Mouse (Mus musculus) heart, embryonic 11.5 days (tissue): ENCODE results near the gene Zbtb40. TPM values are rescaled to one million over a fixed set of nuclear protein-coding genes. Genes with fewer than 3 reads are reported as not detected.

ENCODE experiments used
- ATAC-seq: fragments of 200-750 bp; cut with Nextera tagmentation; replicated peaks from 2 replicates; pipeline ENCODE4 v1.8.0; 2017; ENCODE audit warnings: moderate library complexity; ENCODE audit not compliant: insufficient number of reproducible peaks, low FRiP score, low TSS enrichment
- H3K27ac ChIP-seq: fragments of 300-500 bp; sonication (generic); 2 replicates; pipeline ENCODE4 v1.5.1; 2014; ENCODE audit warnings: mild to moderate bottlenecking, low read depth, low read length
- H3K27me3 ChIP-seq: fragments of 300-500 bp; sonication (generic); 2 replicates; pipeline ENCODE4 v1.6.1; 2014; ENCODE audit warnings: mild to moderate bottlenecking, low read length, mixed read lengths; ENCODE audit not compliant: control insufficient read depth, insufficient read depth
- H3K36me3 ChIP-seq: fragments of 300-500 bp; sonication (generic); 2 replicates; pipeline ENCODE4 v1.6.1; 2014; ENCODE audit warnings: mild to moderate bottlenecking, low read length, moderate library complexity, mixed read lengths; ENCODE audit not compliant: control insufficient read depth, insufficient read depth
- H3K4me1 ChIP-seq: fragments of 300-500 bp; sonication (generic); 2 replicates; pipeline ENCODE4 v1.6.1; 2014; ENCODE audit warnings: low read length; ENCODE audit not compliant: control insufficient read depth, insufficient read depth
- H3K4me2 ChIP-seq: fragments of 300-500 bp; sonication (generic); 2 replicates; pipeline ENCODE4 v1.6.1; 2014; ENCODE audit warnings: mild to moderate bottlenecking, moderate library complexity
- H3K4me3 ChIP-seq: fragments of 300-500 bp; sonication (generic); 2 replicates; pipeline ENCODE4 v1.5.1; 2014; ENCODE audit warnings: low read depth, low read length
- H3K9ac ChIP-seq: fragments of 300-500 bp; sonication (generic); 2 replicates; pipeline ENCODE4 v1.6.1; 2014; ENCODE audit warnings: mild to moderate bottlenecking, low read depth, low read length, moderate library complexity
- H3K9me3 ChIP-seq: fragments of 300-500 bp; sonication (generic); replicated peaks from 2 replicates; pipeline ENCODE4 v1.6.1; 2016; ENCODE audit warnings: low read length; ENCODE audit not compliant: control insufficient read depth
- WGBS: fragments of 180-500 bp; shearing (Covaris S2); extraction: QIAGEN DNeasy Blood & Tissue Kit; methylation state at CpG from one replicate; pipeline ENCODE4 v1.1.7; 2014; ENCODE audit not compliant: insufficient replicate concordance; 5-methylcytosine and 5-hydroxymethylcytosine counted together
- polyA plus RNA-seq: library from polyadenylated mRNA; unstranded; fragments of >200 nt; fragmentation: Nextera tagmentation; extraction: Ambion mirVana; gene quantifications from 2 replicates; pipeline ENCODE4 v1.2.1, GENCODE M21; 2014

The Zbtb40 gene
- polyA plus RNA-seq, 1 experiment from 2014 or later: 3.7 TPM

DNA sequence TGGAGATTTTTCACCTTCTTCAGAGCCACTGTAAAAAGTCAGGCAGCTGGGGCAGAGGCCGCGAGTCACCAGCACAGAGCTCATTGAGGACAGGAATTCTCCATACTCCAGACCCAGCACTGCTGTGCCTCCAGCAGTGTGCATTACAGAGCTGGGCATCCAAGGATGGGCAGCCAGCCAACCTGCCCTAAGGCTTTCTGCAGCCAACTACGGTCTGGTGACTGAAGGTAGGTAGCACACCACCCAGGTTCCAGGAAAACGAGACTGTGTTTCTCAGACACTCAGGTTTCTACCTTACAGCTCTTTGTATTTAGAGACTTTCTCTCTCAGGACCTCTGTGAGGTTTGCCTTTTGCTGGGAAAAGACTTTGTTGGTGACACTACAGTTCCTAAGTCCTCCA lies 67.7 kb downstream of the Zbtb40 start:
- no peaks in the 10 kb centered on the region for H3K36me3 ChIP-seq
- no peaks in the 10 kb centered on the region for H3K4me1 ChIP-seq
- WGBS: 81% methylated on average over 4 of the region's 4 CpGs
- peaks cover 32% of the 10 kb centered on the region for H3K27me3 ChIP-seq
- no peaks in the 10 kb centered on the region for H3K9me3 ChIP-seq
- no peak overlapping the region for H3K4me2 ChIP-seq
- H3K4me3 ChIP-seq: no peak overlapping the region
- ATAC-seq: no peak
- H3K9ac ChIP-seq: no peak overlapping the region
- no peak overlapping the region for H3K27ac ChIP-seq

DNA sequence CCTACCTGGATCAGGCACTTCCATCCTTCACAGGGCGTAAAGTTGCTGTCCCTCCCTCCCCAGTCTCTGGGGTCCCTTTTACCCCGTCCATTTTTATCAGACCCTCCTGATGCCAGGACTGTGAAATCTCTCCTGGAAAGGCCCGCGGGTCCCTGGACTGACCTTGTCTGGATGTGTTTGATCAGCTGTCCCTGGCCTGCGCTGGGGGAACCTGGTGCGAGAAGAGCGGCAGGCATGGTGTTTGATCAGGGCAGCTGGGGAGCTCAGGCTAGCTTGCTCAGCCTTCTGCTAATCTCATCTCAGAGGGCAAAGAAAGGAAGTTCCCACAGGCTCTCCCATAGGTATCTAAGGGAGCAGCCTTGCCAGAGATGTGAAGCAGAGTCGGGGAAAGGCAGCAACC lies 71.4 kb downstream of the Zbtb40 start:
- H3K27ac ChIP-seq: no peak overlapping the region
- no peaks in the 10 kb centered on the region for H3K4me1 ChIP-seq
- peaks cover 48% of the 10 kb centered on the region for H3K27me3 ChIP-seq
- 37% methylated on average over 8 of the region's 8 CpGs for WGBS
- H3K4me2 ChIP-seq: no peak overlapping the region
- H3K9ac ChIP-seq: no peak overlapping the region
- ATAC-seq: no peak
- H3K9me3 ChIP-seq: no peaks in the 10 kb centered on the region
- no peaks in the 10 kb centered on the region for H3K36me3 ChIP-seq
- no peak overlapping the region for H3K4me3 ChIP-seq

DNA sequence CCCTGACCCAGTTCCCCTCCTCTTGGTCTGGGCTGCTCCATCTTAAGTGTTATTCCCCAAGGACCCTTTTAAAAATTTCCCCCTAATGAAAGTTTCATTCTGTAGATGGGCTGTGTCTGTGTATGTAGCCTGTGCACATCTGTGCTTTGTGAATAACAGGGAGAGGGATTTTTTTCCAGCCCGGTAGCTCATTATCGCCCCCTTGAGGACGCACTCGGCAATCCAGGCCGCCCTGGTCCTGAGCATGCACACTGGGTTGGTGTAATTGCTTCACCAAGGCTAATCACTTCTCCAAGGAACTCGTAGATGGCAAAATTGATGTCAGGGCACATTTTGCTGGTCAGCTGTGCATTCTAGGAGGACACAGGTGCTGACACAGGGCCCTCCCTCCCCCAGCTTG lies 77.7 kb downstream of the Zbtb40 start:
- H3K9me3 ChIP-seq: no peaks in the 10 kb centered on the region
- 8% methylated on average over 6 of the region's 6 CpGs for WGBS
- H3K36me3 ChIP-seq: no peaks in the 10 kb centered on the region
- no peaks in the 10 kb centered on the region for H3K4me1 ChIP-seq
- no peak overlapping the region for H3K27ac ChIP-seq
- H3K27me3 ChIP-seq: peaks cover 76% of the 10 kb centered on the region
- no peak overlapping the region for H3K4me2 ChIP-seq
- no peak overlapping the region for H3K4me3 ChIP-seq
- no peak overlapping the region for H3K9ac ChIP-seq
- no peak for ATAC-seq

DNA sequence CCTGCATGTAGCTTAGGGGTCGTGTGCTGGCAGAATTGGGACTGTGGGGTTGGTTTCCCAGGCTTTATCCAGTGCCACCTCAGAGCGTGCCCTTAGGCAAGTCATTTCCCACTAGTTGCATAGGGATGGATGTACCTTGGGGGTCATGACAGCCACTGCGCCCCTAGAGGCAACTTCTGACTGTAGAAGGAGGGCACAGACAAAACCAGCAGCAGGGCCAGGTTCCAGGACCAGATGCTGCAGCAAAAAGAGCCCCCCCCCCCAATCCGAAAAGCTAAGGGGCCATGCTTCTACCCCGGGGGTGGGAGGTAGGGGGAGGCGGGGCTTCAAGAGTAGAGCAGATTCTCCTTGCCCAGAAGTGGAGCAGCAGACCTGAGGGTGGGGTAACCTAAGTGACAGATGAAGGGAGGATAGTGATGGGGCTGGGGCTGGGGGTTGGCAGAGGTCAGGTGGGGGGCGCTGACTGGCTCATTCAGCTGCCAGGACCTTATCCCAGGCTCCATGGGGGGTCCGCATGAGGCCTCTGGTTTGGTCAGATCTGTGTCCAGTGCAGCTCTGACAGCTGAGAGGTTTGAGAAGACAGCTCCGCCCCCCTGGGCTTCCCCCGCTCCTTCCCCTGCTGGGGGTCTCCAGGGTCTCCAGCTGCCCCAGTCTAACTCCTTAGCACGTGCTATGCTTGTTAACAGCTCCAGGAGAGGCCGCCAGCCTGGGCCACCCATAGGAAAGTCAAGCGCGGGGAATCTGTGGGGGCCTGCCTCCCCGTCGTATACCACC lies 78.9 kb downstream of the Zbtb40 start:
- H3K36me3 ChIP-seq: no peaks in the 10 kb centered on the region
- H3K9me3 ChIP-seq: no peaks in the 10 kb centered on the region
- no peak for ATAC-seq
- H3K4me1 ChIP-seq: no peaks in the 10 kb centered on the region; the same call in 1 of the 2 replicates
- H3K27me3 ChIP-seq: peaks cover 85% of the 10 kb centered on the region
- WGBS: 23% methylated on average over 16 of the region's 16 CpGs
- no peak overlapping the region for H3K27ac ChIP-seq
- no peak overlapping the region for H3K9ac ChIP-seq
- H3K4me3 ChIP-seq: no peak overlapping the region
- H3K4me2 ChIP-seq: no peak overlapping the region

DNA sequence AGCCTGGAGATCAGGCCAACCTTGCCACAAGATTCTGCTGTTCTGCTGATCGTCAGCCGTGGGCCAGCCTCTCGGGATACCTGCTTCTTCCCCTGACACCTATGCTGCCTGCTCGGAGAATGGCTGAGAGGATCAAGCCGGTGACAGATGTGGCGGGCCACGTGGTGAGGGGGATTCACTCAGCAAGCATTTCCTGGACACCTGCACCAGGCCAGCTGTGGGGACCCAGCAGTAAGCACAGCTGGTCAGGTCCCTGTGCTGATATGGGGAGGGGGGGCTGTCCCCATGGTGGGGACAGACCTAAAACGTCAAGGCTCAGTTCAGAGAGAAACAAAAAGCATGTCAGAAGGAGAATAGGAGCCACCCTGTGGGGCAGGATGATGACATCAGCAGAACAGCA lies 79.5 kb downstream of the Zbtb40 start:
- Histone ChIP-seq H3K27ac (no peak overlapping the region), H3K4me2 (no peak overlapping the region), H3K4me1 (no peaks in the 10 kb centered on the region; the same call in 1 of the 2 replicates), H3K4me3 (no peak overlapping the region), H3K9ac (no peak overlapping the region), H3K9me3 (no peaks in the 10 kb centered on the region), H3K36me3 (no peaks in the 10 kb centered on the region), H3K27me3 (peaks cover 88% of the 10 kb centered on the region)
- 37% methylated on average over 8 of the region's 8 CpGs for WGBS
- ATAC-seq: no peak

DNA sequence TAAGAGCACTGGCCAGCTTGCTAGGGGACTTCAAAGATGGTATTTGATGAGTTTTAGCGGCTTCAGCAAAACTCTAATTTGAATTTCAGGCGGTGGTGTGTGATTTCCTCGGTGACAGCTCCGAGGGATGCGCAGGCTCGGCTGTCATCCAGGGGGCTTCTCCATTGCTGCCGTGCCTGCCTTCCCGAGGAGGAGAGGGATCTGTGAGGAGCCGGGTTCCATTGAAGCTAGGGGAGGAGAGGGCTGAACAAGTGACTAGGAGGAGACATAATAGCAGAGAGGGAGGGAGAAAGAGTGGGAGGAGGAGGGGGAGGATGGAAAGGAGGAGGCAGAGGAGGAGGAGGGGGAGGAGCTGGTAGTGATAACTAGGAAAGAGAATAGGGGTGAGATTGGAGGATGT lies 81.1 kb downstream of the Zbtb40 start:
- peaks cover 96% of the 10 kb centered on the region for H3K27me3 ChIP-seq
- no peaks in the 10 kb centered on the region; the same call in 1 of the 2 replicates for H3K4me1 ChIP-seq
- no peaks in the 10 kb centered on the region for H3K9me3 ChIP-seq
- 28% methylated on average over 9 of the region's 9 CpGs for WGBS
- no peak overlapping the region for H3K4me3 ChIP-seq
- H3K27ac ChIP-seq: no peak overlapping the region
- ATAC-seq: no peak
- no peaks in the 10 kb centered on the region for H3K36me3 ChIP-seq
- no peak overlapping the region for H3K4me2 ChIP-seq
- H3K9ac ChIP-seq: no peak overlapping the region

DNA sequence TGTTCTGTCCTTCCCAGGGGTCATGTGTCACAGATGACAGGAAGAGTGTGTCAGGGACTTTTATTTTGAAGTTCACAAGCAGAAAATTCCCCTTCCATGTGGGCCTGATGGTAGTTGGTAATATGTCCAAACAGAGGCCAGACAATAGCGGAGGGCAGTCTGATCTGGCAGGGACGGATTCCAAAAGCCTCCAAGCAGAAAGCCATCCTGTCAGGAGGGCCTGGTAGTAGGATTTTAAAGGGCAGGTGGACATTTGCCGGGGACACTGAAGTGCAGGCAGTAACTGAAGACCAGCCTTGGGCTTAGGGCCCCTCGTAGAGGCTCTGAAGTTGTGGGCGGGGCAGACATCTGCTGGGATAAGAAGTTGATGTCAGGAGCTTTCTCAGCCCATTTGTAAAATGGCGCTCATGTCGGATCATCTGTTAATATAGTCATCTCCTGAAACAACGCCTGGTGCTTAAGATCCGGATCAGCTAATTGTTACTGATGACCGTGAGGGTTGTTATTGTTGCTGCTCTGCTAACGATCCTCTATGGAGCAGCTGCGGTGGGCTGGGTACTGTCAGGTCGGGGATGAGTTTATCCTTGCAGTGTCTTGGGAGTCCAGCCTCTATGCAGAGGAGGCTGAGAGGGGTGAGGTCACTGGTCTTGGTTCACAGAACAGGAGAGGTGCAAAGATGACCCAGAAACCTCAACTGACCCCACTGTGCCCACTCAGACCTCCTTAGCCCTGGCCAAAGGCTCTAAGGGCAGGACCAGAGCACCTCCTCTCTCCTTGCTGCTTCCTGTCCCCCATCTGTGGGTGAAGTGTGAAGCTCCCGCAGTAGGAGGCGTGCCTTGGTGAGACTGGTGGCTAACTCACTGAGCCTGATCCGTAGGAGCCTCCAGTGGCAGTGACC lies 81.9 kb downstream of the Zbtb40 start:
- Histone ChIP-seq H3K4me1 (no peaks in the 10 kb centered on the region; the same call in 1 of the 2 replicates), H3K9me3 (no peaks in the 10 kb centered on the region), H3K4me2 (no peak overlapping the region), H3K27me3 (peaks cover 96% of the 10 kb centered on the region), H3K27ac (no peak overlapping the region), H3K36me3 (no peaks in the 10 kb centered on the region), H3K4me3 (no peak overlapping the region), H3K9ac (no peak overlapping the region)
- no peak for ATAC-seq
- 35% methylated on average over 16 of the region's 16 CpGs for WGBS

DNA sequence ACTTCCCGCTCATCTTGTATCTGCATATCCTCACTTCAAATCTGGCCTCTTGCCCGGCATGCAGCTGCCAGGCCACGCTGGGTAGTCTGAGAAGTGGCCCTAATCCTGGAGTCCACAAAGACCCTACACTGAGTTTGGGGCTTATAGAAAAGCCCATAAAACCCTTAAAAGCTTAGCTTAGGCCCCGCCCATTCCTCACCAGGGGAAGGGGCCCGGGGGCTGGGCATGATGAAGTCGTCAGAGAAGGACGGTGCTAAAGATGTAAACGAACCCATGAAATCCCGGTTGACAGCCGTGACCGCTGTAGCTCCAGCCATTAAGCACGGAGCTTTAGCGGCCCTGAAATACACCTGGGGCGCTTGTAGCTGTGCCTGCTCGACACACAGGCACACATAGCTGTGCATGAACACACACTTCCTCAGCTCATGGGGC lies 83.6 kb downstream of the Zbtb40 start:
- no peaks in the 10 kb centered on the region; the same call in 1 of the 2 replicates for H3K4me1 ChIP-seq
- H3K27me3 ChIP-seq: peaks cover 92% of the 10 kb centered on the region
- ATAC-seq: no peak
- WGBS: 28% methylated on average over 15 of the region's 15 CpGs
- H3K36me3 ChIP-seq: no peaks in the 10 kb centered on the region
- H3K4me3 ChIP-seq: no peak overlapping the region
- no peak overlapping the region for H3K4me2 ChIP-seq
- H3K27ac ChIP-seq: no peak overlapping the region
- H3K9me3 ChIP-seq: no peaks in the 10 kb centered on the region
- no peak overlapping the region for H3K9ac ChIP-seq
